Mouse (Mus musculus) forebrain, embryonic 12.5 days (tissue): ENCODE measurements around the gene Slit3. TPM values are rescaled to one million over a fixed set of nuclear protein-coding genes. Genes with fewer than 3 reads are reported as not detected.

ENCODE experiments used
- ATAC-seq: fragments of 200-750 bp; cut with Nextera tagmentation; 2 replicates; pipeline ENCODE4 v1.8.0; 2017; ENCODE audit warnings: moderate TSS enrichment; ENCODE audit not compliant: low FRiP score
- H3K27ac ChIP-seq: fragments of 300-500 bp; sonication (generic); 2 replicates; pipeline ENCODE4 v1.5.1; 2016; ENCODE audit warnings: mild to moderate bottlenecking
- H3K27me3 ChIP-seq: fragments of 300-500 bp; sonication (generic); 2 replicates; pipeline ENCODE4 v1.6.1; 2016; ENCODE audit warnings: mild to moderate bottlenecking
- H3K36me3 ChIP-seq: fragments of 300-500 bp; sonication (generic); replicated peaks from 2 replicates; pipeline ENCODE4 v1.6.1; 2016; ENCODE audit warnings: mild to moderate bottlenecking
- H3K4me1 ChIP-seq: fragments of 300-500 bp; sonication (generic); 2 replicates; pipeline ENCODE4 v1.6.1; 2016
- H3K4me2 ChIP-seq: fragments of 300-500 bp; sonication (generic); 2 replicates; pipeline ENCODE4 v1.6.1; 2016; ENCODE audit warnings: mild to moderate bottlenecking, moderate library complexity
- H3K4me3 ChIP-seq: fragments of 300-500 bp; sonication (generic); replicated peaks from 2 replicates; pipeline ENCODE4 v1.5.1; 2016; ENCODE audit warnings: mild to moderate bottlenecking
- H3K9ac ChIP-seq: fragments of 300-500 bp; sonication (generic); 2 replicates; pipeline ENCODE4 v1.6.1; 2016; ENCODE audit warnings: mild to moderate bottlenecking
- H3K9me3 ChIP-seq: fragments of 300-500 bp; sonication (generic); 2 replicates; pipeline ENCODE4 v1.6.1; 2016
- WGBS: fragments of 180-500 bp; shearing (Covaris S2); methylation state at CpG from one replicate; pipeline ENCODE4 v1.1.7; 2016; 5-methylcytosine and 5-hydroxymethylcytosine counted together
- polyA plus RNA-seq: library from polyadenylated mRNA; unstranded; fragments of >200 nt; fragmentation: Nextera tagmentation; extraction: Ambion mirVana; gene quantifications from 2 replicates; pipeline ENCODE4 v1.2.1, GENCODE M21; 2016

Gene Slit3
- polyA plus RNA-seq = 3.5 and 6.3 TPM in 2 replicates

DNA sequence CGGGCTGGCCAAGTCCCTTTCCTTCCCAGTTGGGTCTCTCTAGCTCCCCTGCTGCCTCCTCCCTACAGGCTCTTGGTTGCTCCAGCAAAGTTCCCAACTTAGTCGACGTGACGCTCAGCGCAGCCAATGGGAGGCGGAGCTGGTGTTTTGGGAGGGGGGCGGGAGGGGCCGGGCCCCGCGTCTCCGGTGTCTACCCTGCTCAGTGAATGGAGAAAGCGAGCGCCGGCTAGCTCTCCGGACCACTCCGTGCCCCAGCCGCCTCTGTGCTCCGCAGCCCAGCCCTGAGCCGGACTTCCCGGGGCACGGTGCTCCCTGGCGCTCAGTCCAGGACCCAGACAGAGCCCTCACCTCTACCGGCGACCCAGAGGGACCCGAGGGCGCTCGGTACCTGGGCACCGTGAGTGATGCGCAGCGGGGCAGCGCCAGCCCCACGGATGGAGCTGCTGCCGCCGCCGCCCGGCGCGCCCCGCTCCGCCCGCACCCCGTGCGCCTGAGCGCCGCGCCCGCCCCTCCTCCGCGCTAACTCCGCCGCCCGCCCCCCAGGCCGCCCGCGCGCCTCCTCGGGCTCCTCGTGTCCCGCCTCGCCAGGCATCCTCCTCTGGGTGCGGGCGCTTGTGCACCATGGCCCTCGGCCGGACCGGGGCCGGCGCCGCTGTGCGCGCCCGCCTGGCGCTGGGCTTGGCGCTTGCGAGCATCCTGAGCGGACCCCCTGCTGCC is at the start of gene Slit3:
TSS of gene Slit3 (plus strand) at position 331 of the 717 bp plus-strand sequence.
- no peaks in the 10 kb centered on the region for H3K9me3 ChIP-seq
- ATAC-seq = peak; percentile 78
- peak within 1 kb of the TSS; percentile 99 for H3K4me2 ChIP-seq
- peak within 1 kb of the TSS; percentile 67 for H3K9ac ChIP-seq
- H3K4me1 ChIP-seq = peaks cover 23% of the 10 kb centered on the region
- no peaks in the 10 kb centered on the region for H3K36me3 ChIP-seq
- WGBS = under 1% methylated on average over 55 of the region's 75 CpGs
- peak within 1 kb of the TSS; percentile 63 for H3K4me3 ChIP-seq
- H3K27me3 ChIP-seq = peaks cover 81% of the 10 kb centered on the region
- H3K27ac ChIP-seq = no peak within 1 kb of the TSS

DNA sequence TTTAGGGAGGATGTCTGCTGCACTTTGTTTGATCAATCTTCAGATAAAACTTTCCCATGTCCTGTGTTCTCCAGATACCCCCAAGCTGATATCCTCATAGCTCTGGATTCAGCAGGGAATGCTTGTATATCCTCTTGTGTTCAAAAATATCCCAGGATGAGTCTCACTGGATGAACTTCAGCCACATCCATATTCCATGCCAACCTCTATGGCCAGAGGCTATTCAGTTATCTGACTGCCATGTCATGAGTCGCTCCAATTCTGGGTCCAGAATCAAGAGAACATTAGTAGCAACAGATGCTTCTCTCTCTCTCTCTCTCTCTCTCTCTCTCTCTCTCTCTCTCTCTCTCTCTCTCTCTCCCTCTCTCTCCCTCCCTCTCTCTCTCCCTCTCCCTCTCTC is 49.6 kb upstream of the Slit3 start:
- H3K36me3 ChIP-seq = no peaks in the 10 kb centered on the region
- no peaks in the 10 kb centered on the region for H3K4me1 ChIP-seq
- ATAC-seq = no peak
- H3K9ac ChIP-seq = no peak overlapping the region
- H3K27ac ChIP-seq = no peak overlapping the region
- no peak overlapping the region for H3K4me3 ChIP-seq
- no peaks in the 10 kb centered on the region for H3K9me3 ChIP-seq
- no peak overlapping the region for H3K4me2 ChIP-seq
- no peaks in the 10 kb centered on the region for H3K27me3 ChIP-seq
- WGBS = 85% methylated on average over 1 of the region's 1 CpGs

- Histone ChIP-seq H3K9me3 (no peaks in the 10 kb centered on the region), H3K27me3 (no peaks in the 10 kb centered on the region), H3K4me3 (no peak overlapping the region), H3K9ac (no peak overlapping the region), H3K4me2 (no peak overlapping the region), H3K36me3 (no peaks in the 10 kb centered on the region), H3K27ac (no peak overlapping the region), H3K4me1 (peaks cover 2% of the 10 kb centered on the region)
- ATAC-seq = no peak
- 92% methylated on average over 7 of the region's 7 CpGs for WGBS
Observed at GRCm38 (mm10) chr11:35075411-35075810, 45.6 kb upstream of the Slit3 start.

- no peaks in the 10 kb centered on the region for H3K9me3 ChIP-seq
- no peak overlapping the region for H3K9ac ChIP-seq
- peak overlapping the region; percentile 46; the same call in 1 of the 2 replicates for H3K27ac ChIP-seq
- ATAC-seq = peak; percentile 61; the same call in 1 of the 2 replicates
- H3K4me2 ChIP-seq = no peak overlapping the region
- no peaks in the 10 kb centered on the region for H3K27me3 ChIP-seq
- WGBS = 28% methylated on average over 8 of the region's 8 CpGs
- H3K36me3 ChIP-seq = no peaks in the 10 kb centered on the region
- H3K4me3 ChIP-seq = no peak overlapping the region
- H3K4me1 ChIP-seq = peaks cover 12% of the 10 kb centered on the region
Observed at GRCm38 (mm10) chr11:35080451-35081125, 40.4 kb upstream of the Slit3 start.

DNA sequence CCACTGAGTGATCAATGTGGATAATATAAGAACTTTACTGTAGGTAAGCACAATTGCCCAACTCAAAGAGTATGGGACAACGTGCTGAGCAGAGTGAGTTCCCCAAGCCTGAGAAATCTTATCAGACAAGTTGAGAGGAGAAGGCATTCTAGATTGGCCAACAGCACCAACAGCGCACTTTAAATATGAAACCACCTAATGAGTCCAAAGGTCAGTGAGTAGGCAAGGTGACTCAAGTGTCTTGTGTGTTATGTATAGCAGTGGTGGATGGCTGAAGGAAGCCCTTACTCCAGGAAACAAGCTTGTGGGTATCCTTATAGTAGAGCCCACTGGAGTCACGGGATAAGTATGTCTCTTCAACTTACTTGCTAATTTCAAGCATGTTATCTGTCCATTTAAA is 38.7 kb upstream of the Slit3 start:
- H3K9me3 ChIP-seq = no peaks in the 10 kb centered on the region
- no peak overlapping the region for H3K9ac ChIP-seq
- H3K4me3 ChIP-seq = no peak overlapping the region
- H3K27me3 ChIP-seq = no peaks in the 10 kb centered on the region
- ATAC-seq = no peak
- WGBS = 94% methylated on average over 3 of the region's 3 CpGs
- H3K36me3 ChIP-seq = no peaks in the 10 kb centered on the region
- H3K27ac ChIP-seq = no peak overlapping the region
- H3K4me2 ChIP-seq = no peak overlapping the region
- peaks cover 12% of the 10 kb centered on the region for H3K4me1 ChIP-seq

DNA sequence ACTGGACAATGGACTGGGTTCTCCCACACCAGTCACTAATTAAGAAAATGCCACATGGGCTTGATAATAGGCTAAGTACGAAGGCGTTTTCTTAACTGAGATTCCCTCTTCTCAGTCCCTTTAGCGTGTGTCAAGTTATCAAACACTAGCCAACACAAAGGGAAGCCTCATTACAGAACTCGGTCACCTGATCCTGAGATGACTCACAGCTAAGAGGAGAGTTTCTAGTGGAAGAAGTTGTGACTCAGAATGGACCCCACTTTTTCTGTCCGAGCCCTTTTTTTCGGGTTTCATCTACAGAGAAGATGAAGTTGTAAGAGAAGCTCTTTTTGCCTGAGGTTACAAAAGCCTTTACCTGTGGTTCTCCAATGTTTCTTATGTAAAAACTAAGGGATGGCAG is 38.0 kb upstream of the Slit3 start:
- no peak overlapping the region for H3K4me3 ChIP-seq
- 42% methylated on average over 6 of the region's 6 CpGs for WGBS
- peaks cover 12% of the 10 kb centered on the region for H3K4me1 ChIP-seq
- H3K4me2 ChIP-seq = no peak overlapping the region
- H3K9me3 ChIP-seq = no peaks in the 10 kb centered on the region
- ATAC-seq = no peak
- H3K27ac ChIP-seq = no peak overlapping the region
- H3K36me3 ChIP-seq = no peaks in the 10 kb centered on the region
- H3K27me3 ChIP-seq = no peaks in the 10 kb centered on the region
- H3K9ac ChIP-seq = no peak overlapping the region

DNA sequence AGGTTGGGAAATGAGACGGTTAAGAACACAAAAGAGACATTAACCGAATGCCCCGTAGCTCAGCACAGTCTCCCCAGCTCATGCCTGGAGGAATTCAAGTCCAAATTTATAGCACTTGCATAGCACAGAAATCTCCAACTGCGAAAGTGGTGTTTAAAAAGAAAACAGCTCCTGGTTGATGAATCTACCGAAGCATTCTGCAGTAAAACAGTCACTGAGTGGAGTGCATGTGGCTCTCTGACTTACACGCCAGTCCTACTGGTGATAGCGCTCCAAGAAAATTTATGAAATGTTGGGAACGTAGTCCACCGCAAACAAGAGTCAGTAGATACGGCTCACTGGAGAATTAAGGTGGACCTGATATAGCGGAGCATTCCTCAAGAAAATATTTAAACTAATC is 35.7 kb upstream of the Slit3 start:
- 89% methylated on average over 11 of the region's 11 CpGs for WGBS
- Histone ChIP-seq H3K36me3 (no peaks in the 10 kb centered on the region), H3K27ac (no peak overlapping the region), H3K9ac (no peak overlapping the region), H3K4me3 (no peak overlapping the region), H3K4me1 (peaks cover 11% of the 10 kb centered on the region), H3K4me2 (no peak overlapping the region), H3K27me3 (no peaks in the 10 kb centered on the region; the same call in 1 of the 2 replicates), H3K9me3 (no peaks in the 10 kb centered on the region)
- ATAC-seq = no peak

- ATAC-seq = no peak
- Histone ChIP-seq H3K4me2 (no peak overlapping the region), H3K27me3 (no peaks in the 10 kb centered on the region; the same call in 1 of the 2 replicates), H3K9ac (no peak overlapping the region), H3K9me3 (no peaks in the 10 kb centered on the region), H3K36me3 (no peaks in the 10 kb centered on the region), H3K4me1 (peaks cover 4% of the 10 kb centered on the region), H3K4me3 (no peak overlapping the region), H3K27ac (no peak overlapping the region)
- WGBS = 46% methylated on average over 5 of the region's 5 CpGs
Observed at GRCm38 (mm10) chr11:35086029-35086428, 35.0 kb upstream of the Slit3 start.

GRCm38 (mm10) chr11:35087454-35087853 is 33.6 kb upstream of the Slit3 start:
- Histone ChIP-seq H3K4me1 (no peaks in the 10 kb centered on the region), H3K4me2 (no peak overlapping the region)
- 83% methylated on average over 2 of the region's 2 CpGs for WGBS

GRCm38 (mm10) chr11:35088136-35088535 is 32.9 kb upstream of the Slit3 start:
- 76% methylated on average over 1 of the region's 1 CpGs for WGBS
- no peak overlapping the region for H3K9ac ChIP-seq
- H3K4me3 ChIP-seq = no peak overlapping the region
- H3K27ac ChIP-seq = no peak overlapping the region
- no peak for ATAC-seq
- no peak overlapping the region for H3K4me2 ChIP-seq
- H3K4me1 ChIP-seq = no peaks in the 10 kb centered on the region
- no peaks in the 10 kb centered on the region for H3K9me3 ChIP-seq
- no peaks in the 10 kb centered on the region for H3K36me3 ChIP-seq
- no peaks in the 10 kb centered on the region; the same call in 1 of the 2 replicates for H3K27me3 ChIP-seq

More at GRCm38 (mm10) chr11:35087454-35087853, 33.6 kb upstream of the Slit3 start:
- H3K4me3 ChIP-seq = no peak overlapping the region
- no peaks in the 10 kb centered on the region for H3K36me3 ChIP-seq
- ATAC-seq = no peak
- no peak overlapping the region for H3K9ac ChIP-seq
- H3K27me3 ChIP-seq = no peaks in the 10 kb centered on the region; the same call in 1 of the 2 replicates
- no peak overlapping the region for H3K27ac ChIP-seq
- no peaks in the 10 kb centered on the region for H3K9me3 ChIP-seq

DNA sequence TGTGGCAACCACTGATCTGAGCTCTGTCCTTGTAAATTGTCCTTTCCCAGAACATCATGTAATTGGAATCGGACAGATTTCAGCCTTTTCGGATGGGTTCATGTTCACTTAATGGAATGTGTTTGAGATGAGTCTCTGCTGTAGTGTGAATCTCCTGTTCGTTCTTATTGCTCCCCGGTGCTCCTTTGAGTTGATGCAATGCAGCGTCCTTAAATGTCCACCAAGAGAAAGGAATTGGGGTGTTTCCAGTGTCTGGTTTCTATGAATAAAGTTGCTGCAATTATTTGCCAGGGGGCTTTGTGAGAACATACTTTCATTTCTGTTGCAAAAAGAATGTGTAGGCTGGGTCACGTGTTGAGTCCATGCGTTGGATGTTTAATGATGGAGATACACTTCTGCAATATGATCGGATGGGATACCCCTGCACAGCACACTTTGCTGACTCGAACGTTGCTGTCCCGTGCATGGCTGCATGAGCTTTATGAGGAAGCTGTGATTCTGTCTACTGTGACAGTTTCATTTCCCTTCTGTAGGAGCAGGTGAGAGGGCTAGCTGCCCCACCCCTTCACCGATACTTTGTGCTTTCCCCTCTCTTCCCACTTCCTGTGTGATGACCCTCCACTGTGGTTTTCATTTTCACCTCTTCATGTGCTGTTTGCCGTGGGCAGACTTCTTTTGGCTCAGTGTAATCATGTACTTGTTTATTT is 30.2 kb upstream of the Slit3 start:
- H3K27me3 ChIP-seq = no peaks in the 10 kb centered on the region; the same call in 1 of the 2 replicates
- ATAC-seq = no peak
- no peak overlapping the region for H3K4me3 ChIP-seq
- no peaks in the 10 kb centered on the region for H3K36me3 ChIP-seq
- no peak overlapping the region for H3K27ac ChIP-seq
- H3K9ac ChIP-seq = no peak overlapping the region
- 89% methylated on average over 13 of the region's 13 CpGs for WGBS
- no peaks in the 10 kb centered on the region for H3K4me1 ChIP-seq
- H3K4me2 ChIP-seq = no peak overlapping the region
- no peaks in the 10 kb centered on the region for H3K9me3 ChIP-seq

DNA sequence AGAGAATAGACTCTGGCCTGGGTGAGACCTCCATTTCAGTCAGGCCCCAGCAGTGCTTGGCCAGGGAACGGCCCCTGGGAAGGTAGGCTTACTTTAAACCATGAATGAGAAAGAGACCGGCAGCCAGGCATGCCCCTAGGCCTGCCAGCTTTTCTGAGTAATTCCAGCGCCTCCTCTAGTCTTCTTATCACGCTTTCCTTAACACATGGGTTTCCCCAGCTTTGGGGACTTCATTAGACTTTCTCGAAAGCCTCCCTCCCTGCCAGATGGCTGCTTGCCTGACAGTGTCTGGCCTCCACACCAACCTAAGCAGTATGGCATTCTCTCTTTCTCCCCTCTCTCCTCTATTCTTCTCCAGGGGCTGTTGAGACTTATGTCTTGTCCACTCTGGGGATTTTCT is 24.5 kb upstream of the Slit3 start:
- Histone ChIP-seq H3K4me2 (no peak overlapping the region), H3K4me3 (no peak overlapping the region), H3K9ac (no peak overlapping the region), H3K36me3 (no peaks in the 10 kb centered on the region), H3K27me3 (no peaks in the 10 kb centered on the region), H3K4me1 (no peaks in the 10 kb centered on the region), H3K27ac (no peak overlapping the region), H3K9me3 (no peaks in the 10 kb centered on the region)
- no peak for ATAC-seq
- WGBS = 61% methylated on average over 5 of the region's 5 CpGs
